Mouse (Mus musculus) CD4-positive helper T cell, adult 2 months (primary cell): ENCODE data around the gene 9830107B12Rik.

Experiments
- DNase-seq: peaks from one replicate; pipeline ENCODE4 v3.0.0-alpha.2; 2012; ENCODE audit warnings: low read depth, missing footprints, low spot score

9830107B12Rik gene

DNA sequence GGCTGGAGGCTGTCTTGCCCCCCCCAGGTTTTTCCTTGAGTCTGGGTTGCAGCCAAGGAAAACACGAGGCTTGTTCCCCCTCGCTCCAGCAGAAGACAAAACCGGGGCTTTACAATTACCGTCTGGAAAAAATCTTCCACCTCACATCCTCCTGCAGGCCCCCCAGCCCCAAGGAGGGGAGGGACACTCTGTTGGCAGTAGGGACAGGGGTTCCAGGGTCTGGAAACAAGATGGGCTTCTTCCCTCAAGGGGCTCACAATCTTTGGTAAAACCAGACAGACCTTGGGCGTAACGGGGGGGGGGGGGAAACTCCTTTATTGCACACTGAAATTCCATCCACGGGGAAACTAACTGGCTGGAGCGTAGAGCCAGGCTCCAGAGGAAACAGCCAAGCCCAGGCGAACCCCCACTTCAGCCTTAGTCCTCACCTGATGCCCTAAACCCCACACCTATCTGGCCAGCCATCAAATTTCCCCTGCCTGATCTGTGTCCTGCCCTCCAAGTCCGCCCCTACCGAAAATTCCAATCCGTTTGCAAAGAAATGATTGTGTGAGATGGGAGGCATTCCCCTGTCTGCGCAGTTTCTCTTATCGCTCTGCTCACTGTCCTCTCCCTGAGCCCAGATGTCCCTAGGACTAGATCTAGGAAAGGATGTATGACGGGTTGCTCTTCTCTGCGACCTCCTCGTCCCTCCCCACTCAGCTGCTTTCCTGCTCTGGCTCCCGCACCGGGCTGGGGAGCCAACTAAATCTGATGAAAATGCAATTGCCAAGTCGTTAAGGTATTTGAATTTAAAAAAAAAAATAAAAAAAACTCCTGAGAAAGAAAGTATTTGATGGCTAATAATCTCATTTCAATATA is 51.0 kb downstream of the 9830107B12Rik start:
- no peak for DNase-seq

GRCm38 (mm10) chr17:48093286-48093817 is 52.7 kb downstream of the 9830107B12Rik start:
- no peak for DNase-seq

DNA sequence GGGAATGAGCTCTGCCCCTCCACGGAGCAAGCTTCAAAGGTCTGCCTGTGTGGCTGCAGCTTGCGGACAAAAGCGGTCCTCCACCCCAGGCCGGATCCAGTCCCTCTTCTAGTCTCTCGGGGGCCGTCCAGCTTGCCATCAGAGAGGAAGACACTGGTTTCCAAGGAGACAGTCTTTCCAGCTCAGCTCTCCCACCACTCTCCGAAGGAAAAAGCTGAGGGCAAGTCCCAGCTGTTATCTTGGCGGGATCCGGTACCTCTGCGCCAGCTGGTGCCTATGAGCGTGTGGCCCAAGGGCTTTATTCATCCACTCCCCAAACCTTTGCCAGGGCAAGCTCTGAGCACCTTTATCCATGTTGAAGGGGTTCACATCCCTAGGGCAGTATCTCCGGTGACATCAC is 55.8 kb downstream of the 9830107B12Rik start:
- DNase-seq, result no peak

DNA sequence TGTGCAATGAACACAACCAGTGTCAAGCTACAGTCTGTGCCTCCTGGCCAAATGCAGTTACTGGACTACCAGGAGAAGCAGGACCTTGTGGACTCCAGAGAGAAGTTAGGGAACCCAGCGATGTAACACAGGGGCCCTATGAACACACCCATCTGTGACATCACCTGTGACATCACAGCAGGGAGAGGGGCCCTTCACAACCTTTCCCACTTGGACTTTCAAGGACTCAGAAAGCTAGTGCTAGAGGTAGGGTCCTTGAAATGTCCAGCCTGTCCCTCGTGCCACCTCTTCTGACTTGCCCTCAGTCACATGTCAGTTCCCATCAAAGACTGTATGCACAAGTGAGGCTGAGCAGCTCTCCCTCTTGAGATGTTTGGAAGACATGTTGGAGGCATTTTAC is 56.6 kb downstream of the 9830107B12Rik start:
- DNase-seq, result no peak

DNA sequence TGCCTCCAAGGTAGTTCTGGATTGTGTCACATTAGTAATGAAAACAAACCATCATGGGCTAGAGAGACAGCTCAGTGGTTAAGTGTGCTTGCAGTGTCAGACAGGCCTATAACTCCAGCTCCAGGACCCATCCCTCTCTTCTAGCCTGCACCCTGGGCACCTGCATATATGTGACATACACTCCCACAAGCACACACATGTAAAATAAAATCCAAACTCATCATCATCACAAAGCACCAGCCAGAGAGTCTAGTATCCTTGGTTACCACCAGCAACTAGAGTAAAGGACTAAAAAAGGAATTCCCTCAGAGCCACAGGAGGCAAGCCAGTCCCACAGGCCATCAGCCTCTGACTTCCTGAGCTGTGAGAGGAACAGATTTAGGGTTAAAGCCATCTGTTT is 57.0 kb downstream of the 9830107B12Rik start, which contains the start of gene 1700067P10Rik:
Gene 1700067P10Rik (plus strand): TSS at position 301 of the 400 bp plus-strand sequence.
- DNase-seq, result no peak

GRCm38 (mm10) chr17:48080626-48081025 is 65.4 kb downstream of the 9830107B12Rik start:
- DNase-seq, result no peak
